Mouse (Mus musculus): ENCODE data around the gene Ssxb8. TPM values are rescaled to one million over a fixed set of nuclear protein-coding genes. Genes with fewer than 3 reads are reported as not detected.
"Not testable (repeated sequence)": the region's sequence is repeated elsewhere in the genome, so short reads cannot be mapped to it uniquely, and the experiment has no call there.

Ssxb8 gene
- polyA plus RNA-seq (2015; fragmentation: Nextera tagmentation; extraction: Ambion mirVana) = not detected in 2 replicates

GRCm38 (mm10) chrX:8690744-8691143, at the start of gene Ssxb8:
Gene Ssxb8, minus strand, starts transcription at chrX:8690844.
- ATAC-seq (ENCODE audit: extremely low read depth, insufficient number of reproducible peaks, low FRiP score, low TSS enrichment); H3K4me3 ChIP-seq; H3K27ac ChIP-seq (replicated peaks); H3K27me3 ChIP-seq (replicated peaks); H3K4me1 ChIP-seq; H3K36me3 ChIP-seq; H3K4me2 ChIP-seq; H3K9me3 ChIP-seq; H3K9ac ChIP-seq: not testable (repeated sequence)
- WGBS = 60% methylated on average over 1 of the region's 1 CpGs

- 38% methylated on average over 5 of the region's 5 CpGs for WGBS
Measured at GRCm38 (mm10) chrX:8732907-8733306, 42.3 kb upstream of the Ssxb8 start.

GRCm38 (mm10) chrX:8663085-8663484, 27.6 kb downstream of the Ssxb8 start:
- WGBS = 69% methylated on average over 4 of the region's 4 CpGs

More at GRCm38 (mm10) chrX:8732907-8733306, 42.3 kb upstream of the Ssxb8 start:
- Histone ChIP-seq H3K9ac (no peak overlapping the region), H3K27me3 (replicated peaks) (no peaks in the 10 kb centered on the region), H3K9me3 (0 out of 2 replicates have a peak, but pooled peaks cover 8% of the 10 kb centered on the region), H3K4me2 (no peak overlapping the region), H3K36me3 (no peaks in the 10 kb centered on the region), H3K4me1 (no peaks in the 10 kb centered on the region), H3K4me3 (no peak overlapping the region), H3K27ac (replicated peaks) (no peak overlapping the region)
- ATAC-seq (ENCODE audit: extremely low read depth, insufficient number of reproducible peaks, low FRiP score, low TSS enrichment) = no peak

More at GRCm38 (mm10) chrX:8663085-8663484, 27.6 kb downstream of the Ssxb8 start:
- Histone ChIP-seq H3K9ac (no peak overlapping the region), H3K4me2 (no peak overlapping the region), H3K9me3 (peaks cover 4% of the 10 kb centered on the region; the same call in 1 of the 2 replicates), H3K4me3 (no peak overlapping the region), H3K27me3 (replicated peaks) (no peaks in the 10 kb centered on the region), H3K4me1 (no peaks in the 10 kb centered on the region), H3K36me3 (no peaks in the 10 kb centered on the region), H3K27ac (replicated peaks) (no peak overlapping the region)
- ATAC-seq (ENCODE audit: extremely low read depth, insufficient number of reproducible peaks, low FRiP score, low TSS enrichment) = no peak

Other genes with a start within 250 kb of the Ssxb8 start
- gene Ssxb2, start 229.1 kb downstream of the Ssxb8 start, polyA plus RNA-seq (2015; fragmentation: Nextera tagmentation; extraction: Ambion mirVana) = not detected in 2 replicates
- not detected in 2 replicates for gene Gm14459, start 165.9 kb downstream of the Ssxb8 start, polyA plus RNA-seq (2015; fragmentation: Nextera tagmentation; extraction: Ambion mirVana)
- not detected in 2 replicates for gene Ssxb6, start 142.6 kb downstream of the Ssxb8 start, polyA plus RNA-seq (2015; fragmentation: Nextera tagmentation; extraction: Ambion mirVana)
- gene Ssxb3, start 99.0 kb downstream of the Ssxb8 start, polyA plus RNA-seq (2015; fragmentation: Nextera tagmentation; extraction: Ambion mirVana) = not detected in 2 replicates
- not detected in 2 replicates for gene Ssx9, start 57.6 kb upstream of the Ssxb8 start, polyA plus RNA-seq (2015; fragmentation: Nextera tagmentation; extraction: Ambion mirVana)
- gene Ssxb5, start 112.8 kb upstream of the Ssxb8 start, polyA plus RNA-seq (2015; fragmentation: Nextera tagmentation; extraction: Ambion mirVana) = not detected in 2 replicates
- not detected in 2 replicates for gene Gm6592, start 153.2 kb upstream of the Ssxb8 start, polyA plus RNA-seq (2015; fragmentation: Nextera tagmentation; extraction: Ambion mirVana)
- not detected in 2 replicates for gene Gm5751, start 183.4 kb upstream of the Ssxb8 start, polyA plus RNA-seq (2015; fragmentation: Nextera tagmentation; extraction: Ambion mirVana)
- 1.5 and 2.0 TPM in 2 replicates for gene B630019K06Rik, start 201.5 kb upstream of the Ssxb8 start, polyA plus RNA-seq (2015; fragmentation: Nextera tagmentation; extraction: Ambion mirVana)